Mouse (Mus musculus) urinary bladder, adult 18-20 months (tissue): ENCODE results near the gene Sap30bp.

ENCODE experiments used
- DNase-seq, 2 experiments: peaks; one replicate each; pipeline ENCODE4 v3.0.0; 2022; ENCODE audit warnings: low spot score in 2 of 2, mixed read lengths in 2 of 2

Gene Sap30bp

GRCm38 (mm10) chr11:115904956-115905790 lies 27.9 kb upstream of the Sap30bp start:
- peak; percentile 59 to 60 for DNase-seq

- no peak for DNase-seq
Observed at GRCm38 (mm10) chr11:115906116-115906515, 27.0 kb upstream of the Sap30bp start.

- DNase-seq, result no peak
Observed at GRCm38 (mm10) chr11:115906521-115906920, 26.6 kb upstream of the Sap30bp start.

- no peak for DNase-seq
Observed at GRCm38 (mm10) chr11:115911134-115911561, 21.9 kb upstream of the Sap30bp start.

- peak in 1 of 2 experiments; percentile 48 for DNase-seq
Observed at GRCm38 (mm10) chr11:115911632-115912376, 21.3 kb upstream of the Sap30bp start, which contains the start of gene Smim6. Gene Smim6, plus strand, starts transcription at chr11:115912017.

GRCm38 (mm10) chr11:115916579-115916978 lies 16.5 kb upstream of the Sap30bp start:
- DNase-seq, result no peak

- no peak for DNase-seq
Observed at GRCm38 (mm10) chr11:115918637-115919036, 14.4 kb upstream of the Sap30bp start.

- no peak for DNase-seq
Observed at GRCm38 (mm10) chr11:115919073-115919472, 14.0 kb upstream of the Sap30bp start.

- no peak for DNase-seq
Observed at GRCm38 (mm10) chr11:115920110-115920818, 12.8 kb upstream of the Sap30bp start.

- DNase-seq, result no peak
Observed at GRCm38 (mm10) chr11:115921986-115922385, 11.1 kb upstream of the Sap30bp start.

- no peak for DNase-seq
Observed at GRCm38 (mm10) chr11:115929031-115929430, 4.1 kb upstream of the Sap30bp start.

GRCm38 (mm10) chr11:115929818-115930217 lies 3.3 kb upstream of the Sap30bp start:
- no peak for DNase-seq

- DNase-seq, result no peak
Observed at GRCm38 (mm10) chr11:115931235-115931634, 1.8 kb upstream of the Sap30bp start.

- DNase-seq, result no peak
Observed at GRCm38 (mm10) chr11:115933747-115934110, 647 bp downstream of the Sap30bp start.

- peak in 1 of 2 experiments; percentile 36 for DNase-seq
Observed at GRCm38 (mm10) chr11:115939690-115940329, 6.7 kb downstream of the Sap30bp start.

- DNase-seq, result no peak
Observed at GRCm38 (mm10) chr11:115941980-115942379, 8.9 kb downstream of the Sap30bp start.

GRCm38 (mm10) chr11:115945247-115945646 lies 12.2 kb downstream of the Sap30bp start:
- no peak for DNase-seq

GRCm38 (mm10) chr11:115946221-115946828 lies 13.2 kb downstream of the Sap30bp start:
- no peak for DNase-seq

- DNase-seq, result no peak
Observed at GRCm38 (mm10) chr11:115948316-115948715, 15.2 kb downstream of the Sap30bp start.

- DNase-seq, result no peak
Observed at GRCm38 (mm10) chr11:115950719-115951118, 17.6 kb downstream of the Sap30bp start.

GRCm38 (mm10) chr11:115954712-115955111 lies 21.6 kb downstream of the Sap30bp start:
- no peak for DNase-seq
